Mouse (Mus musculus) forebrain, postnatal 0 days (tissue): ENCODE results near the gene Srpk1. TPM values are rescaled to one million over a fixed set of nuclear protein-coding genes. Genes with fewer than 3 reads are reported as not detected.

Experiments used
- ATAC-seq: fragments of 200-750 bp; cut with Nextera tagmentation; 2 replicates; pipeline ENCODE4 v1.8.0; 2017; ENCODE audit warnings: mild to moderate bottlenecking, moderate library complexity
- DNase-seq: peaks from one replicate; pipeline ENCODE4 v3.0.0-alpha.2; 2015
- H3K27ac ChIP-seq: fragments of 300-500 bp; sonication (generic); 2 replicates; pipeline ENCODE4 v1.5.1; 2014; ENCODE audit warnings: low read depth, mild to moderate bottlenecking, antibody characterized with exemption, low read length, moderate library complexity, mixed read lengths
- H3K27me3 ChIP-seq: fragments of 300-500 bp; sonication (generic); 2 replicates; pipeline ENCODE4 v1.6.1; 2014; ENCODE audit warnings: mild to moderate bottlenecking, low read length, mixed read lengths; ENCODE audit not compliant: insufficient read depth
- H3K36me3 ChIP-seq: fragments of 300-500 bp; sonication (generic); 2 replicates; pipeline ENCODE4 v1.6.1; 2014; ENCODE audit warnings: mild to moderate bottlenecking, moderate library complexity; ENCODE audit not compliant: insufficient read depth
- H3K4me1 ChIP-seq: fragments of 300-500 bp; sonication (generic); 2 replicates; pipeline ENCODE4 v1.6.1; 2014; ENCODE audit warnings: antibody characterized with exemption; ENCODE audit not compliant: insufficient read depth
- H3K4me2 ChIP-seq: fragments of 300-500 bp; sonication (generic); 2 replicates; pipeline ENCODE4 v1.6.1; 2014; ENCODE audit warnings: low read depth, mild to moderate bottlenecking, moderate library complexity
- H3K4me3 ChIP-seq: fragments of 300-500 bp; sonication (generic); 2 replicates; pipeline ENCODE4 v1.5.1; 2014; ENCODE audit warnings: low read depth, low read length, mixed read lengths
- H3K9ac ChIP-seq: fragments of 300-500 bp; sonication (generic); 2 replicates; pipeline ENCODE4 v1.6.1; 2014; ENCODE audit warnings: mild to moderate bottlenecking
- H3K9me3 ChIP-seq: fragments of 300-500 bp; sonication (generic); 2 replicates; pipeline ENCODE4 v1.6.1; 2016; ENCODE audit warnings: low read length
- CTCF ChIP-seq: sonication (generic); IDR thresholded peaks from 2 replicates; pipeline ENCODE4 v1.5.1; 2016; ENCODE audit warnings: antibody characterized with exemption, control low read depth, low read depth
- whole genome bisulfite sequencing: fragments of 180-500 bp; shearing (Covaris S2); extraction: QIAGEN DNeasy Blood & Tissue Kit; methylation state at CpG from one replicate; pipeline ENCODE4 v1.1.7; 2014; 5-methylcytosine and 5-hydroxymethylcytosine counted together
- polyA plus RNA-seq: library from polyadenylated mRNA; unstranded; fragments of >200 nt; fragmentation: Nextera tagmentation; extraction: Ambion mirVana; gene quantifications from 2 replicates; pipeline ENCODE4 v1.2.1, GENCODE M21; 2015
- total RNA-seq: library from RNA; depleted of rRNA; stranded (reverse); fragments of >200 nt; gene quantifications from 2 replicates; pipeline ENCODE4 v1.2.3, GENCODE M21; 2014

Srpk1 gene
- total and polyA plus RNA-seq, 2 experiments from 2014 or later, result 55.4 to 75.1 TPM

DNA sequence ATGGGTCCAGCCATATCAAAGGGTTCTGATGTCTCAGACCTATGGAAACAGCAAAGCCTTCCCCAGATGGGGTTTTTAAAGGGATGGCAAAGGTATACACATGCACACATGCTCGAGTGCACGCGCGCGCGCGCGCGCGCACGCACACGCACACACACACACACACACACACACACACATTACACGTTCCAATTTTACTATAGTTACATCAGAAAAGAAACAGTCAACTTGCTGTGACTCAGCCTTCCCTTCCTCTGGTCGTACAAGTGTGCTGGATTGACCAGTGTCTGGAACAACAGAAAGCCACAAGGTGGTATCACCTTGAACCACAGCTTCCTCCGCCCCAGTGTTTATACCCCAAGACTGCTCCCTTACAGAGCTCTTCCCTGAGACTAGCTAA lies 2.8 kb upstream of the Srpk1 start:
- Histone ChIP-seq H3K4me3 (no peak overlapping the region), H3K36me3 (no peaks in the 10 kb centered on the region), H3K27ac (no peak overlapping the region), H3K4me2 (no peak overlapping the region), H3K9ac (no peak overlapping the region), H3K27me3 (no peaks in the 10 kb centered on the region), H3K9me3 (no peaks in the 10 kb centered on the region), H3K4me1 (peaks cover 10% of the 10 kb centered on the region)
- WGBS, result 92% methylated on average over 15 of the region's 15 CpGs
- no peak for DNase-seq
- ATAC-seq, result no peak
- TF ChIP-seq CTCF, result no peak

DNA sequence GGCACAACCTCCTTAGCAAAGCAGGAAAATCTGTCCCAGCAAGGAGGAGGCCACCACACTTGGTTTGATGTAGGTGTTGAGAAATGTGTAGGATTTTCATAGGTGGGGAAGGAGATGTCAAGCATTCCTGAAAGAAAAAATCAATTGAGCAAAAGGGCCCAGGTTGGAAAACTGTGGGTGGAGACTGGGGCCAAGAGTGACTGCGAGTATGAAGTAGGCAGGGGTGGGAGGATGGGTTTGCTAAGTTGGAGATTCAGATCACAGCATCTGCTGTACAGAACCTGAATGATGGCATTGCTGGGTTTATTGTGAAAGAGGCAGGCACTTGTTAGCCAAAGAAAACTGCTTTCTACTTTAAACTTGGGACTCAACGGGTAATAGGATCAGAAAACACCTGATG lies 2.3 kb upstream of the Srpk1 start:
- Histone ChIP-seq H3K9me3 (no peaks in the 10 kb centered on the region), H3K4me3 (no peak overlapping the region), H3K36me3 (no peaks in the 10 kb centered on the region), H3K4me1 (peaks cover 11% of the 10 kb centered on the region), H3K27ac (no peak overlapping the region), H3K9ac (no peak overlapping the region), H3K4me2 (no peak overlapping the region), H3K27me3 (no peaks in the 10 kb centered on the region)
- no peak for ATAC-seq
- 76% methylated on average over 2 of the region's 2 CpGs for WGBS
- no peak for TF ChIP-seq CTCF
- no peak for DNase-seq

- WGBS, result 2% methylated on average over 66 of the region's 78 CpGs
- Histone ChIP-seq H3K9me3 (no peaks in the 10 kb centered on the region), H3K27ac (peak overlapping the region; percentile 95), H3K9ac (peak overlapping the region; percentile 97), H3K4me1 (peaks cover 11% of the 10 kb centered on the region), H3K4me3 (peak overlapping the region; percentile 97), H3K27me3 (no peaks in the 10 kb centered on the region), H3K4me2 (peak overlapping the region; percentile 91), H3K36me3 (peaks cover 5% of the 10 kb centered on the region)
- peak; percentile 88 for ATAC-seq
- peak; percentile 84 for DNase-seq
- 0 out of 2 replicates have a peak, but pooled peaks have one; percentile 20 for TF ChIP-seq CTCF
Observed at GRCm38 (mm10) chr17:28621381-28622299, 869 bp downstream of the Srpk1 start.

DNA sequence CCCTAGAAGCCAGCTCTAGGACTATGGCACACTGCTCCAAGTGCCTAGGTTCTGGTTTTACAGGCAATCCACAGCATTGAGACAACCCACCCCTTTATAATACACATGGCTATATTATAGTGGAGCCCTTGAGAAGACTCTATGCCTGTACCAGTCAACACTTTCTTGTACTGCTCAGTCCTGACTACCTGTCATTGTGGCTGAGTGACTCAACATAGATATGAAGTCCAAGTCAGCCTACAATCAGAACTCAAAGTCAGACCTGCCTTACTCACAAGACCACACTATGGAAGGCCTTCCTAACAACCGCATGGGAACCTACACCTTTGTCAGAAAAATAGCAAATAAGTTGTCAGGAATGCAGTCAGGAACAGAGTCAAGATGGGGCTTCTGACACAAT lies 3.7 kb downstream of the Srpk1 start:
- WGBS, result 93% methylated on average over 1 of the region's 1 CpGs
- Histone ChIP-seq H3K4me2 (no peak overlapping the region), H3K9ac (no peak overlapping the region), H3K36me3 (peaks cover 16% of the 10 kb centered on the region), H3K9me3 (no peaks in the 10 kb centered on the region), H3K27me3 (no peaks in the 10 kb centered on the region), H3K4me1 (peaks cover 11% of the 10 kb centered on the region), H3K27ac (no peak overlapping the region), H3K4me3 (no peak overlapping the region)
- TF ChIP-seq CTCF, result no peak
- DNase-seq, result no peak
- no peak for ATAC-seq

GRCm38 (mm10) chr17:28618124-28618523 lies 4.4 kb downstream of the Srpk1 start:
- Histone ChIP-seq H3K27ac (no peak overlapping the region), H3K27me3 (no peaks in the 10 kb centered on the region), H3K36me3 (peaks cover 16% of the 10 kb centered on the region), H3K9me3 (no peaks in the 10 kb centered on the region), H3K4me2 (no peak overlapping the region), H3K9ac (no peak overlapping the region), H3K4me1 (peaks cover 11% of the 10 kb centered on the region), H3K4me3 (no peak overlapping the region)
- no peak for ATAC-seq
- no peak for TF ChIP-seq CTCF
- DNase-seq, result no peak
- 89% methylated on average over 7 of the region's 7 CpGs for WGBS

GRCm38 (mm10) chr17:28617636-28618035 lies 4.9 kb downstream of the Srpk1 start:
- no peak for DNase-seq
- Histone ChIP-seq H3K9me3 (no peaks in the 10 kb centered on the region), H3K4me1 (peaks cover 9% of the 10 kb centered on the region), H3K9ac (no peak overlapping the region), H3K4me2 (no peak overlapping the region), H3K4me3 (no peak overlapping the region), H3K27me3 (no peaks in the 10 kb centered on the region), H3K27ac (no peak overlapping the region), H3K36me3 (peaks cover 16% of the 10 kb centered on the region)
- TF ChIP-seq CTCF, result no peak
- WGBS, result 85% methylated on average over 10 of the region's 10 CpGs
- no peak for ATAC-seq

- H3K4me1 ChIP-seq, result peaks cover under 1% of the 10 kb centered on the region; the same call in 1 of the 2 replicates
- no peak for TF ChIP-seq CTCF
- no peak overlapping the region for H3K9ac ChIP-seq
- no peak overlapping the region for H3K27ac ChIP-seq
- H3K9me3 ChIP-seq, result no peaks in the 10 kb centered on the region
- H3K4me2 ChIP-seq, result no peak overlapping the region
- H3K4me3 ChIP-seq, result no peak overlapping the region
- no peaks in the 10 kb centered on the region for H3K27me3 ChIP-seq
- H3K36me3 ChIP-seq, result peaks cover 16% of the 10 kb centered on the region
- ATAC-seq, result no peak
- DNase-seq, result no peak
- WGBS, result 94% methylated on average over 4 of the region's 4 CpGs
Observed at GRCm38 (mm10) chr17:28615332-28615731, 7.2 kb downstream of the Srpk1 start.
